Mouse (Mus musculus) T-helper 2 cell (primary cell): ENCODE measurements around the gene Usp42.

Experiments used
- in situ Hi-C: fragments of 300-600 bp; cut with MboI, MseI; formaldehyde crosslinking; loops from one replicate; pipeline ENCODE4 v1.15.1; 2025; ENCODE audit warnings: high pct_unique_total_duplicates

The Usp42 gene

GRCm38 (mm10) chr5:143690926-143691325 is 41.2 kb downstream of the Usp42 start:
- in situ Hi-C loops, result no loop called here

- in situ Hi-C loops, result no loop called here
These were observed 41.7 kb downstream of the Usp42 start for GRCm38 (mm10) chr5:143690392-143690791.

GRCm38 (mm10) chr5:143687589-143687988 is 44.5 kb downstream of the Usp42 start:
- in situ Hi-C loops, result no loop called here

- in situ Hi-C loops, result no loop called here
These were observed 45.6 kb downstream of the Usp42 start for GRCm38 (mm10) chr5:143686456-143686855.

GRCm38 (mm10) chr5:143684911-143685390 is 47.1 kb downstream of the Usp42 start:
- in situ Hi-C loops, result no loop called here

GRCm38 (mm10) chr5:143683696-143684095 is 48.4 kb downstream of the Usp42 start:
- in situ Hi-C loops, result no loop called here

GRCm38 (mm10) chr5:143679654-143680053 is 52.4 kb downstream of the Usp42 start:
- in situ Hi-C loops, result no loop called here

- in situ Hi-C loops, result no loop called here
These were observed 53.3 kb downstream of the Usp42 start for GRCm38 (mm10) chr5:143678634-143679271.

- in situ Hi-C loops, result no loop called here
These were observed 54.7 kb downstream of the Usp42 start for GRCm38 (mm10) chr5:143677363-143677762.

- in situ Hi-C loops, result no loop called here
These were observed 55.7 kb downstream of the Usp42 start for GRCm38 (mm10) chr5:143676218-143676985.

- in situ Hi-C loops, result no loop called here
These were observed 57.5 kb downstream of the Usp42 start for GRCm38 (mm10) chr5:143674576-143674975.

- in situ Hi-C loops, result no loop called here
These were observed 61.2 kb downstream of the Usp42 start for GRCm38 (mm10) chr5:143670740-143671415.

GRCm38 (mm10) chr5:143669839-143670238 is 62.2 kb downstream of the Usp42 start:
- in situ Hi-C loops, result no loop called here

GRCm38 (mm10) chr5:143669393-143669792 is 62.7 kb downstream of the Usp42 start:
- in situ Hi-C loops, result no loop called here

GRCm38 (mm10) chr5:143668884-143669283 is 63.2 kb downstream of the Usp42 start:
- in situ Hi-C loops, result no loop called here

- in situ Hi-C loops, result no loop called here
These were observed 66.1 kb downstream of the Usp42 start for GRCm38 (mm10) chr5:143666015-143666414.

- in situ Hi-C loops, result no loop called here
These were observed 66.5 kb downstream of the Usp42 start for GRCm38 (mm10) chr5:143665561-143665960.

- in situ Hi-C loops, result no loop called here
These were observed 68.9 kb downstream of the Usp42 start for GRCm38 (mm10) chr5:143663074-143663687.
